Mouse (Mus musculus) G1E (cell line): Measurements from ENCODE around the gene BC051019. TPM values are rescaled to one million over a fixed set of nuclear protein-coding genes. Genes with fewer than 3 reads are reported as not detected.

Source experiments
- ATAC-seq: 2 replicates; pipeline ENCODE4 v1.8.0; 2016; ENCODE audit warnings: mild to moderate bottlenecking; ENCODE audit not compliant: insufficient number of reproducible peaks, poor library complexity, low FRiP score, severe bottlenecking; ENCODE audit errors: extremely low read depth
- DNase-seq: peaks from one replicate; pipeline ENCODE4 v3.0.0; 2012; ENCODE audit warnings: low spot score
- H3K27me3 ChIP-seq: 2 replicates; pipeline ENCODE4 v1.6.1; 2012; ENCODE audit warnings: mild to moderate bottlenecking, low read length, inconsistent platforms; ENCODE audit not compliant: insufficient read depth
- H3K36me3 ChIP-seq: replicated peaks from 2 replicates; pipeline ENCODE3; 2012; ENCODE audit warnings: mild to moderate bottlenecking, inconsistent platforms
- H3K4me1 ChIP-seq: 2 replicates; pipeline ENCODE4 v1.6.1; 2012; ENCODE audit warnings: low read depth, low read length, inconsistent platforms, mixed read lengths; ENCODE audit not compliant: insufficient read depth
- H3K4me3 ChIP-seq: 2 replicates; pipeline ENCODE4 v1.5.1; 2012; ENCODE audit warnings: low read depth, mild to moderate bottlenecking, inconsistent platforms, low read length, moderate library complexity, mixed read lengths
- H3K9me3 ChIP-seq: replicated peaks from 2 replicates; pipeline ENCODE4 v1.6.1; 2012; ENCODE audit warnings: inconsistent platforms
- CTCF ChIP-seq: IDR thresholded peaks from 2 replicates; pipeline ENCODE4 v1.5.1; 2012; ENCODE audit warnings: low read depth, low read length, inconsistent platforms, mixed read lengths
- GATA1 ChIP-seq: IDR thresholded peaks from 2 replicates; pipeline ENCODE4 v1.6.1; 2012; ENCODE audit warnings: borderline replicate concordance, low read length, inconsistent platforms, mixed read lengths
- GATA2 ChIP-seq: IDR thresholded peaks from 2 replicates; pipeline ENCODE4 v1.6.1; 2012; ENCODE audit warnings: low read depth, low read length, inconsistent platforms, borderline replicate concordance
- POLR2AphosphoS5 ChIP-seq: IDR thresholded peaks from 2 replicates; pipeline ENCODE4 v1.6.1; 2012; ENCODE audit warnings: low read depth, low read length, inconsistent platforms; ENCODE audit not compliant: insufficient replicate concordance
- TAL1 ChIP-seq: conservative IDR thresholded peaks from 2 replicates; pipeline ENCODE4 v1.6.1; 2012; ENCODE audit warnings: low read depth, low read length, inconsistent platforms, mixed read lengths
- polyA plus RNA-seq: library from polyadenylated mRNA; stranded (reverse); fragments of >175 nt; gene quantifications from 2 replicates; pipeline ENCODE4 v1.2.3, GENCODE M21; 2012
- total RNA-seq, 2 experiments: library from RNA; stranded (forward) in 1 of 2; stranded (reverse) in 1 of 2; fragments of 200-1000 nt in 1 of 2; fragments of >200 nt in 1 of 2; fragmentation: Nextera tagmentation in 1 of 2; gene quantifications; 2 replicates each; pipeline ENCODE4 v1.2.3; 2014 to 2017

BC051019 gene
- total and polyA plus RNA-seq, 3 experiments, result not detected

- peaks cover 10% of the 10 kb centered on the region for H3K27me3 ChIP-seq
- ATAC-seq (no peak), DNase-seq (no peak)
- TF ChIP-seq CTCF (no peak), POLR2AphosphoS5 (no peak), TAL1 (no peak), GATA2 (no peak), GATA1 (no peak)
- no peaks in the 10 kb centered on the region; the same call in 1 of the 2 replicates for H3K4me1 ChIP-seq
- no peaks in the 10 kb centered on the region for H3K9me3 ChIP-seq
- H3K36me3 ChIP-seq, result peaks cover 50% of the 10 kb centered on the region
- no peak overlapping the region for H3K4me3 ChIP-seq
Observed at GRCm38 (mm10) chr7:109713434-109713982, 10.1 kb downstream of the BC051019 start.

- Histone ChIP-seq H3K27me3 (peaks cover 4% of the 10 kb centered on the region; the same call in 1 of the 2 replicates), H3K4me1 (peaks cover 4% of the 10 kb centered on the region), H3K9me3 (no peaks in the 10 kb centered on the region), H3K4me3 (no peak overlapping the region), H3K36me3 (peaks cover 63% of the 10 kb centered on the region)
- DNase-seq (no peak), ATAC-seq (no peak)
- TF ChIP-seq CTCF (no peak), GATA2 (no peak), TAL1 (no peak), POLR2AphosphoS5 (no peak), GATA1 (no peak)
Observed at GRCm38 (mm10) chr7:109712198-109712597, 11.5 kb downstream of the BC051019 start.

GRCm38 (mm10) chr7:109710069-109710468 lies 13.6 kb downstream of the BC051019 start:
- peaks cover 73% of the 10 kb centered on the region for H3K36me3 ChIP-seq
- no peaks in the 10 kb centered on the region; the same call in 1 of the 2 replicates for H3K27me3 ChIP-seq
- no peak for DNase-seq
- TF ChIP-seq POLR2AphosphoS5, result no peak
- TF ChIP-seq TAL1, result no peak
- no peak for TF ChIP-seq CTCF
- no peak for TF ChIP-seq GATA2
- no peak for TF ChIP-seq GATA1
- H3K9me3 ChIP-seq, result no peaks in the 10 kb centered on the region
- peaks cover 12% of the 10 kb centered on the region for H3K4me1 ChIP-seq
- ATAC-seq, result no peak
- no peak overlapping the region for H3K4me3 ChIP-seq

GRCm38 (mm10) chr7:109708961-109709382 lies 14.7 kb downstream of the BC051019 start:
- Histone ChIP-seq H3K4me3 (no peak overlapping the region), H3K9me3 (no peaks in the 10 kb centered on the region), H3K36me3 (peaks cover 73% of the 10 kb centered on the region), H3K27me3 (peaks cover under 1% of the 10 kb centered on the region; the same call in 1 of the 2 replicates), H3K4me1 (peaks cover 18% of the 10 kb centered on the region)
- TF ChIP-seq GATA2 (no peak), CTCF (no peak), POLR2AphosphoS5 (no peak)
- DNase-seq (no peak), ATAC-seq (no peak)

- no peak for TF ChIP-seq TAL1
- TF ChIP-seq CTCF, result 0 out of 2 replicates have a peak, but pooled peaks have one; percentile 5
- Histone ChIP-seq H3K9me3 (peaks cover 7% of the 10 kb centered on the region), H3K27me3 (peaks cover 13% of the 10 kb centered on the region; the same call in 1 of the 2 replicates), H3K36me3 (peaks cover 59% of the 10 kb centered on the region), H3K4me1 (peaks cover 28% of the 10 kb centered on the region), H3K4me3 (no peak overlapping the region)
- ATAC-seq, result peak; percentile 32; the same call in 1 of the 2 replicates
- peak; percentile 24 for DNase-seq
Observed at GRCm38 (mm10) chr7:109707023-109707785, 16.4 kb downstream of the BC051019 start.

- no peak for ATAC-seq
- peaks cover 7% of the 10 kb centered on the region for H3K9me3 ChIP-seq
- peaks cover 28% of the 10 kb centered on the region for H3K4me1 ChIP-seq
- H3K4me3 ChIP-seq, result peak overlapping the region; percentile 77
- peaks cover 13% of the 10 kb centered on the region; the same call in 1 of the 2 replicates for H3K27me3 ChIP-seq
- DNase-seq, result no peak
- TF ChIP-seq POLR2AphosphoS5, result no peak
- no peak for TF ChIP-seq TAL1
- TF ChIP-seq GATA2, result no peak
- no peak for TF ChIP-seq CTCF
- TF ChIP-seq GATA1, result no peak
- H3K36me3 ChIP-seq, result peaks cover 32% of the 10 kb centered on the region
Observed at GRCm38 (mm10) chr7:109704461-109704860, 19.2 kb downstream of the BC051019 start.
